Mouse (Mus musculus) liver, embryonic 14.5 days (tissue): ENCODE data around the gene Tns3. TPM values are rescaled to one million over a fixed set of nuclear protein-coding genes. Genes with fewer than 3 reads are reported as not detected.
A peak's percentile ranks its signal among the peaks of the same experiment; 100 is the strongest.
"Not testable (repeated sequence)": the region's sequence is repeated elsewhere in the genome, so short reads cannot be mapped to it uniquely, and the experiment has no call there.

Source experiments
- ATAC-seq: fragments of 200-750 bp; cut with Nextera tagmentation; 2 replicates; pipeline ENCODE4 v1.8.0; 2017; ENCODE audit warnings: moderate number of reproducible peaks, mild to moderate bottlenecking, moderate library complexity; ENCODE audit not compliant: insufficient read depth
- DNase-seq, 3 experiments: peaks; one replicate each; pipeline ENCODE4 v3.0.0-alpha.2; 2012 to 2013; ENCODE audit warnings: low read depth in 3 of 3, low spot score in 3 of 3
- H3K27ac ChIP-seq: fragments of 300-500 bp; sonication (generic); 2 replicates; pipeline ENCODE4 v1.5.1; 2014; ENCODE audit warnings: moderate library complexity, mild to moderate bottlenecking, control low read depth, inconsistent platforms
- H3K27me3 ChIP-seq: fragments of 300-500 bp; sonication (generic); 2 replicates; pipeline ENCODE4 v1.6.1; 2014; ENCODE audit warnings: mild to moderate bottlenecking, low read length, moderate library complexity; ENCODE audit not compliant: control insufficient read depth, insufficient read depth
- H3K36me3 ChIP-seq: fragments of 300-500 bp; sonication (generic); replicated peaks from 2 replicates; pipeline ENCODE4 v1.6.1; 2014; ENCODE audit warnings: low read depth; ENCODE audit not compliant: control insufficient read depth, insufficient read depth
- H3K4me1 ChIP-seq, 2 experiments: fragments of 200-500 bp in 1 of 2; fragments of 300-500 bp in 1 of 2; sonication (generic) in 1 of 2; replicated peaks; 2 replicates each; pipeline ENCODE4 v1.6.1; 2012 to 2014; ENCODE audit warnings: antibody characterized with exemption in 1 of 2, inconsistent platforms in 1 of 2, low read length in 1 of 2; ENCODE audit not compliant: control insufficient read depth in 2 of 2, insufficient read depth in 2 of 2
- H3K4me2 ChIP-seq: fragments of 300-500 bp; sonication (generic); 2 replicates; pipeline ENCODE4 v1.6.1; 2014; ENCODE audit warnings: low read depth, mild to moderate bottlenecking, control low read depth, moderate library complexity
- H3K4me3 ChIP-seq, 2 experiments: fragments of 200-500 bp in 1 of 2; fragments of 300-500 bp in 1 of 2; sonication (generic) in 1 of 2; 2 replicates each; pipeline ENCODE4 v1.5.1; 2012 to 2014; ENCODE audit warnings: low read depth in 2 of 2, low read length in 2 of 2, mild to moderate bottlenecking in 2 of 2, control low read depth in 1 of 2, inconsistent platforms in 1 of 2, moderate library complexity in 1 of 2; ENCODE audit not compliant: insufficient read depth in 1 of 2
- H3K9ac ChIP-seq: fragments of 300-500 bp; sonication (generic); replicated peaks from 2 replicates; pipeline ENCODE4 v1.6.1; 2014; ENCODE audit warnings: mild to moderate bottlenecking, control low read depth, moderate library complexity
- H3K9me3 ChIP-seq: fragments of 300-500 bp; sonication (generic); 2 replicates; pipeline ENCODE4 v1.6.1; 2016; ENCODE audit warnings: low read length, mixed read lengths; ENCODE audit not compliant: control insufficient read depth
- CTCF ChIP-seq: IDR thresholded peaks from 2 replicates; pipeline ENCODE4 v1.5.1; 2016; ENCODE audit warnings: antibody characterized with exemption, low read depth, control low read depth
- EP300 ChIP-seq: IDR thresholded peaks from 2 replicates; pipeline ENCODE4 v1.6.1; 2016; ENCODE audit warnings: antibody characterized with exemption, low read depth
- WGBS: fragments of 180-500 bp; shearing (Covaris S2); extraction: QIAGEN DNeasy Blood & Tissue Kit; methylation state at CpG from one replicate; pipeline ENCODE4 v1.1.7; 2014; ENCODE audit not compliant: insufficient replicate concordance; 5-methylcytosine and 5-hydroxymethylcytosine counted together
- polyA plus RNA-seq, 2 experiments: library from polyadenylated mRNA; depleted of rRNA in 1 of 2; stranded (reverse) in 1 of 2; unstranded in 1 of 2; fragments of >200 nt; fragmentation: Nextera tagmentation in 1 of 2; extraction: Ambion mirVana in 1 of 2; gene quantifications; 2 replicates each; pipeline versions ENCODE4 v1.2.1 to v1.2.3; 2012 to 2014

Tns3 gene
- polyA plus RNA-seq, 2 experiments = 2.0 to 3.0 TPM

GRCm38 (mm10) chr11:8623852-8624178 is 40.5 kb downstream of the Tns3 start:
- Histone ChIP-seq H3K27me3 (peaks cover 20% of the 10 kb centered on the region), H3K9ac (no peak overlapping the region), H3K27ac (no peak overlapping the region), H3K9me3 (no peaks in the 10 kb centered on the region), H3K4me3 (peak overlapping the region; percentile 29 to 55; a peak in 3 of 4 replicates), H3K4me2 (peak overlapping the region; percentile 66), H3K4me1 (peaks cover 0 to under 1% of the 10 kb centered on the region in 2 experiments; a peak in 1 of 4 replicates), H3K36me3 (no peaks in the 10 kb centered on the region)
- ATAC-seq (no peak), DNase-seq (no peak)
- TF ChIP-seq CTCF (no peak), EP300 (no peak)
- 8% methylated on average over 20 of the region's 20 CpGs for WGBS

DNA sequence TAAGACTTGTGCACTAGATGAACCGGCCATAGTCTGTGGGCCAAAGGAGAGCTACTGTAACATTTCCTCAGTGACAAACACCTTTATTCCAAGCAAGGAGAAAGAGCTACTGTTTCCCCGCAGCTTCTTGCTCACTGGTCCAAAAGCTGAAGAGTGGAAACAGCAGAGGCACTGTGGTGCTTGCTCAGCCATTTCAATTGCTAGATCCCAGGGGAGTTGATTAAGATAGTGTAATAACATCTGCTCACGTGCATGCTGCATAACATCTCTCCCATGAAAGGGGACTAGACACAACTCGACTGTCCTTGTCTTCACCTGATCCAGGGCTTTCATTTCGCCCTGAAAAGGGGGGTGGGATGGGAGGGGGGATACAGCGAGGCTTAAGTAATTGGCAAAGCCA is 41.7 kb downstream of the Tns3 start:
- ATAC-seq (no peak), DNase-seq (no peak)
- Histone ChIP-seq H3K36me3 (no peaks in the 10 kb centered on the region), H3K9me3 (no peaks in the 10 kb centered on the region), H3K9ac (no peak overlapping the region), H3K27ac (no peak overlapping the region), H3K4me1 (no peaks in the 10 kb centered on the region; a peak in 1 of 4 replicates), H3K4me3 (no peak overlapping the region), H3K4me2 (no peak overlapping the region), H3K27me3 (peaks cover 20% of the 10 kb centered on the region)
- TF ChIP-seq EP300 (no peak), CTCF (no peak)
- 51% methylated on average over 6 of the region's 6 CpGs for WGBS

GRCm38 (mm10) chr11:8619111-8619510 is 45.2 kb downstream of the Tns3 start:
- not testable (repeated sequence) for H3K9ac ChIP-seq, H3K4me2 ChIP-seq, H3K4me3 ChIP-seq, H3K27me3 ChIP-seq, H3K27ac ChIP-seq, H3K36me3 ChIP-seq, H3K9me3 ChIP-seq, DNase-seq, H3K4me1 ChIP-seq, ATAC-seq
- WGBS = 67% methylated on average over 6 of the region's 7 CpGs

DNA sequence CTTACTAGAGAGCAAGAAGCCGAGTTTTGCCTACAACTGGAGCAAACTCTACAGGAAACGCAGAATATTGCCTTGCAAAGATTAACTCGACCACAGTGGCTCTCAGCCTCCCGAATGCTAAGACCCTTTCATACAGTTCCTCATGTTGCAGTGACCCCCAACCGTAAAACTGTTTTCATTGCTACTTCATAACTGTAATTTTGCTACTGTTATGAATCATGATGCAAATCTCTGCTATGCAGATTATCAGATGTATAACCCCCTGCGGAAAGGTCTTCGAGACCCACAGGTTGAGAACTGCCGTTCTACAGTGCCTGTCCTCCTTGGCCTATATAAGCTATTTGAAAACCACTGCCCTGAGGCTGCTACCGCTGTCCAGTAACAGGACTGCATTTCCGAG is 46.0 kb downstream of the Tns3 start:
- no peak overlapping the region for H3K27ac ChIP-seq
- no peaks in the 10 kb centered on the region for H3K9me3 ChIP-seq
- H3K9ac ChIP-seq = no peak overlapping the region
- no peak overlapping the region for H3K4me3 ChIP-seq
- WGBS = 43% methylated on average over 10 of the region's 10 CpGs
- ATAC-seq (no peak), DNase-seq (no peak)
- peaks cover 2% of the 10 kb centered on the region for H3K27me3 ChIP-seq
- peaks cover 0 to 2% of the 10 kb centered on the region in 2 experiments; a peak in 1 of 4 replicates for H3K4me1 ChIP-seq
- H3K36me3 ChIP-seq = no peaks in the 10 kb centered on the region
- TF ChIP-seq CTCF (no peak), EP300 (no peak)
- H3K4me2 ChIP-seq = no peak overlapping the region

DNA sequence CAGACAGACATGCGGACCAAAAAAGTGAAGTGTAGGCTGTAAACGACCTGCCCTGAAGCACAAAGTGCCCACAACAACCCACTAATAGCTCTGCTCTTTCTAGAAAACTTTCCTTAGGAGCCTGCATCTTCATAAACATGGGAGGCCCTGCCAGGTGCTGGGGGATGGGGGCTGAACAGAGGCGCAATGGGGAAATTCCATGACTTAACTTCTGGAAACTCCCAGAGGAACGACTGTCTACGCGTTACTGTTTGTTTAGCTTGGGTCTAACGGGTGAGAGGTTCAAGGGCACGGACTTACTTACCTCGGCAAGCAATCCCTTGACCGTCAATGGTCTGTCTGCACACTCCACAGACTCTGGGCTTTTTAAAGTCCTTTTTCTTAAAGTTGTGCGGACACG is 48.9 kb downstream of the Tns3 start:
- H3K4me2 ChIP-seq = no peak overlapping the region

DNA sequence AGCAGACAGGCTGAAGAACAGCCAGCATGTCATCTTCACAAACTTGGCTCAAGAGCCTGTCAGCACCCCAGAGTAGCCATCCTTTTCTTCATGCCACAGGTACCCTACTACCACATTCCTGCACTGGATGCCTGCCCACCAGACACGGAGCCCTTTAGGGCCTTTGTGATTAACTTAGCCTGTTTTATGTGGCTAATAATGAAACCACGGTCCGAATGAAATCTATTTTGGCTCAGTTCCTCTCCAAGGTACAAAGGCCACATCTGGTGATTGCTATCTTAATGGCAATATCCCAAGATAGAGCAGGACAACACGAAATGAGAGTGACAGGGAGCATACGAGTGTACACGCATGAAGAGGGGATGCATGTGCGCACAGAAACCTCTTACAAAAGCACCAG is 53.9 kb downstream of the Tns3 start:
- no peak for TF ChIP-seq EP300
- no peak for TF ChIP-seq CTCF
- WGBS = 70% methylated on average over 7 of the region's 7 CpGs
- Histone ChIP-seq H3K9ac (no peak overlapping the region), H3K4me3 (no peak overlapping the region), H3K4me1 (no peaks in the 10 kb centered on the region), H3K9me3 (no peaks in the 10 kb centered on the region), H3K27ac (no peak overlapping the region), H3K4me2 (no peak overlapping the region), H3K27me3 (no peaks in the 10 kb centered on the region), H3K36me3 (no peaks in the 10 kb centered on the region)
- DNase-seq (no peak), ATAC-seq (no peak)

More for the DNA sequence above, 48.9 kb downstream of the Tns3 start:
- TF ChIP-seq EP300 = no peak
- no peak for TF ChIP-seq CTCF
- 59% methylated on average over 12 of the region's 12 CpGs for WGBS
- no peak overlapping the region for H3K9ac ChIP-seq
- H3K4me1 ChIP-seq = peaks cover 0 to 2% of the 10 kb centered on the region in 2 experiments; a peak in 1 of 4 replicates
- no peaks in the 10 kb centered on the region for H3K9me3 ChIP-seq
- DNase-seq (no peak), ATAC-seq (no peak)
- no peak overlapping the region for H3K27ac ChIP-seq
- H3K27me3 ChIP-seq = no peaks in the 10 kb centered on the region
- H3K36me3 ChIP-seq = no peaks in the 10 kb centered on the region
- H3K4me3 ChIP-seq = no peak overlapping the region
